Mouse (Mus musculus) right cerebral cortex, postnatal 14 days (tissue): ENCODE data around the gene Otub2.

Experiments
- DNase-seq: peaks from one replicate; pipeline ENCODE4 v3.0.0; 2022

The Otub2 gene

DNA sequence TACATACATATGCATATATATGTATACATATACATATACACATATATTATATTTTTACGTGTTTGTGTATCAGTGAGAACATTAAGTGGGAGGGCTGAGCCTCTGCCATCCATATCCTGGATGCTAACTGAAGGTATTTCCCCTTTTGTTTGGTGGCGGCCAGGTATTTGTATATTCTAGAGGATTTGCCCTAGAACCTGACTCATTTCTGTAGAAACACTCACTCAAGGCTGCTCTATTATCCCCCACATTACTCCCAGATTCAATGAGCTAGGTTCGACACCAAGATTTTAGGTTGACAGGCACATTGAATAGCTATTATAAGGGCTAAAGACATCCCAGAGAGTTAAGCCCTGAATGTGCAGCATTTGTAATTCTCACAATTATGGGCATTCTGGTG is 56.6 kb downstream of the Otub2 start:
- DNase-seq, result no peak

DNA sequence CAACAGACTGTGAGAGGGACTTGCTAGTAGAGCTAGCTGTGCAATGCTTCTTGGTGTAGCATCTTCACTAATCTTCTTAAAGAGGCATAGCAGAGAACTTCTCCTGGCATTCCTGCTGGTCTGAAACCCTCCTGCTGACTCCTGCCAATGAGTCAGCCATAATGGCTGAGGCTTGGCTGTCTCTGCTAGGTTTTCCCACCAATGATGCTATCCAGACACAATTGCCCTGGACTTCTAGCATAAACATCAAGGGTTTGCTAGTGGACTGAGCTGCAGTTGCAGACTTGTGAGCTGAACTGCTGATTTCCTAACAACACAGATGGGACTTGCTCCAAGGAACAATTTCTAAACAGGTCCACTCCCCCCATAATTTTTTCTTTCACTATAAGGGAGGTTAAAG is 64.9 kb downstream of the Otub2 start:
- DNase-seq, result no peak
